Mouse (Mus musculus): Measurements from ENCODE around the gene Mnat1.

DNA sequence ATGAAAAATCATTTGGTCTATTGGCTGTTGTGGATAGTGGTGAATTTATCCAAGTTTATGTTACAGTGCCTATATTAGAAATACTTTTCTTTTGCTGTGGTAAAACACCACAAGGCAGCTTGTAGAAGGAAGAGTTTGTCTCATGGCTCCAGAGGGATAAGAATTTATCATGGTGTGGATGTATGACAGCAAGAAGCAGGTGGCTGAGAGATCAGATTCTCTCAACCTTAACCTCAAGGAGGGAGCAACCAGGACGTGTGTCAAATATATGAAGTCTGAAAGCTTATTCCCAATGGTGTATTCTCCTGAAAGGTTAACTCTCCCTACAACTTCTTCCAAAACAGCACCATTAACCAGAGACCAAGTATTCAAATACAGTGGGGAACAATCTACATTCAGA is 143.1 kb downstream of the Mnat1 start:
- TF ChIP-seq CTCF (conservative IDR thresholded peaks at IDR 0.05; ENCODE audit: low read length) (no peak), POU5F1 (IDR thresholded peaks at IDR 0.05; ENCODE audit: borderline replicate concordance, low read length) (no peak), NANOG (IDR thresholded peaks at IDR 0.05; ENCODE audit: borderline replicate concordance, low read length) (no peak)

Measured in E14TG2a.4 (cell line).